Mouse (Mus musculus) liver, postnatal 0 days (tissue): ENCODE results near the gene Vcp.

Experiments used
- CTCF ChIP-seq: sonication (generic); IDR thresholded peaks from 2 replicates; pipeline ENCODE4 v1.5.1; 2016; ENCODE audit warnings: antibody characterized with exemption, low read depth
- EP300 ChIP-seq: IDR thresholded peaks from 2 replicates; pipeline ENCODE4 v1.6.1; 2016; ENCODE audit warnings: antibody characterized with exemption, low read depth, mild to moderate bottlenecking

- no peak for TF ChIP-seq CTCF
- TF ChIP-seq EP300 = no peak
Observed at GRCm38 (mm10) chr4:42956581-42956980, 43.7 kb downstream of the Vcp start.
